Mouse (Mus musculus): ENCODE results near the gene Ankrd39.

The Ankrd39 gene

GRCm38 (mm10) chr1:36492416-36493139, 54.7 kb downstream of the Ankrd39 start:
- DNase-seq (ENCODE audit: low spot score in 2 of 2): no peak

DNA sequence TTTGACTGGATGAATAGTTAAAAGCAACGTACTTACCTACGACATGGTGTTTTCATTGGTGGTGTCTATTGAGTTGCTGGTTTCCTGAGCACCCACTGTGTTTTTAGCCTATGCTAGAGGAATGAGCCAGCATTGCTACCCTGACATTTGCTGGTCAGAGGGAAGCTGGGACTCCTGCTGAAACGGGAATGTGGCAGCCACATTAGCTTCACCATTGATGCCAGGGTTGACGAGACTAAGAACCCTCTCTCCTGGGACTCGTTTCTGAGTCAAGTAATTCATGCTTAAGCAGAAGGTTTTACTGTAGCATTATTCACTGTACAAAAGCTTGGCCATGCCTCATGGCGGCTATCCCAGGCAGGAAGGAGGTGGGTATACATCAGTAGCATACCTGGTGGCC, 57.6 kb downstream of the Ankrd39 start:
- no peak for DNase-seq (ENCODE audit: low spot score in 2 of 2)
